Comparison of ENCODE assay signal across 8 mouse cellular contexts in the genomic region with DNA sequence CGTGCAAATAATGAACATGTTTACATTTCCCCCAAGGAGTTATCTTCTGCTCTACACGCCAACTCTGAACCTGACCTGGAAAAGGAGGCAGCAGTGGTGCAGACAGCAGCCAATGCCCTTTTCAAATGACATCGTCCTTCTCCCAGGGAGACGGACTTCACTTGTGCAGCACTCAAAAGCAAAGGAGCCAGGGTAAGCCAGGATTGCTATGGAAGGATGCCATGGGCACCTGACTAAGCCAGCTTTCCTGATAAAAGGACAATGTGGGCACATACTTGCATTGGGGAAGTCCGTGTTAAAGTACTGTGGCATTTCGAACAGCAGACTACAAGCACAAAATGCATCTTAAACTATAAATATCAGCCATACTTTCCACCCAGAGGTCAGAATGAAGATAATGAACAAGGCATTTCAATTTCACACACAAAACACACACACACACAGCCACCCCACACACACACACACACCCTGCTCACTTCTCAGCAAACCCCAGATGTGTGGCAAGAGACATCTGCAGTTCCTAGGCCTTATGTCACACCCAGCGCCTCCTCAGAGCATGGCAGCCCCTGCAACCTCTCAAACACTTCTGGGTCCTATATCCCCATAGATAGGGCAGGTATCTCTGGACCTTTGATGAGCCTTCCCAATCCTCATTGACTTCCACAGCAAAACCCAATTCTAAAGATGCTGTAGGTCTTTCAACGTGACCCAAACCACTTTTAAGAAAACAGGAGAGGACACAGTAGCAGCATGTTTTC. TPM values are rescaled to one million over a fixed set of nuclear protein-coding genes. Genes with fewer than 3 reads are reported as not detected.
DNase-seq lines count a peak whose midpoint lies in the region; ATAC-seq and TF ChIP-seq lines count a peak whose summit lies in the region.

No protein-coding gene starts in this region.

- no peak overlapping the region for H3K27ac ChIP-seq in left cerebral cortex, adult 2 months
- no peak overlapping the region for H3K27ac ChIP-seq in embryonic facial prominence, embryonic 10.5 days (replicated peaks)
- no peak overlapping the region for H3K27ac ChIP-seq in liver, postnatal 0 days (ENCODE audit: low read depth)

- H3K9me3 ChIP-seq in embryonic facial prominence, embryonic 10.5 days, result no peaks in the 10 kb centered on the region
- no peaks in the 10 kb centered on the region for H3K9me3 ChIP-seq in liver, postnatal 0 days (ENCODE audit: low read length)

- TF ChIP-seq EP300 in liver, postnatal 0 days (IDR thresholded peaks at IDR 0.05; ENCODE audit: low read depth), result no peak

- peak overlapping the region; percentile 98 for H3K4me2 ChIP-seq in liver, postnatal 0 days (ENCODE audit: low read depth, low read length)

- ATAC-seq in liver, postnatal 0 days, result no peak

- DNase-seq in left cerebral cortex, adult 2 months (ENCODE audit: extremely low spot score in 1 of 2, low spot score in 2 of 2), result no peak
- DNase-seq in left cerebral cortex, postnatal 36 days (ENCODE audit: low spot score in 2 of 2), result no peak
- no peak for DNase-seq in embryonic facial prominence, embryonic 10.5 days (ENCODE audit: low spot score)
- DNase-seq in heart, postnatal 14 days, result peak; percentile 48 to 70
- DNase-seq in liver, postnatal 0 days, result peak; percentile 17
- no peak for DNase-seq in spleen, postnatal 36 days (ENCODE audit: low spot score in 2 of 2)
- DNase-seq in right cerebral cortex, postnatal 4 days, result no peak
- DNase-seq in left cerebral cortex, adult 8-10 months (ENCODE audit: low spot score in 2 of 2), result no peak

- no peak for TF ChIP-seq CTCF in left cerebral cortex, adult 2 months (IDR thresholded peaks at IDR 0.05)
- no peak for TF ChIP-seq CTCF in liver, postnatal 0 days (IDR thresholded peaks at IDR 0.05; ENCODE audit: low read depth)

- intact Hi-C loops in left cerebral cortex, adult 2 months (cut with DNase I), result loop anchor here (2.0 to 5.0 kb wide), 2 partner anchors 42 to 57 kb away; no protein-coding TSS in a partner anchor
- intact Hi-C loops in left cerebral cortex, postnatal 36 days (cut with DNase I), result loop anchor here (10.0 kb wide), 1 partner anchor 281 kb away; a partner anchor contains a TSS
- intact Hi-C loops in heart, postnatal 14 days (cut with DNase I), result loop anchor here (5.0 kb wide), 2 partner anchors 57 to 198 kb away; a partner anchor contains a TSS

- H3K9ac ChIP-seq in liver, postnatal 0 days (replicated peaks), result no peak overlapping the region; the same call in 1 of the 2 replicates

- H3K27me3 ChIP-seq in embryonic facial prominence, embryonic 10.5 days (replicated peaks; ENCODE audit: low read depth, poor library complexity, severe bottlenecking), result no peaks in the 10 kb centered on the region
- no peaks in the 10 kb centered on the region for H3K27me3 ChIP-seq in liver, postnatal 0 days (ENCODE audit: insufficient read depth, low read length)

- peak overlapping the region; percentile 59 for H3K4me3 ChIP-seq in left cerebral cortex, adult 2 months
- H3K4me3 ChIP-seq in embryonic facial prominence, embryonic 10.5 days, result peak overlapping the region; percentile 85
- H3K4me3 ChIP-seq in liver, postnatal 0 days (ENCODE audit: low read depth, low read length), result peak overlapping the region; percentile 64

- 47% methylated on average over 8 of the region's 8 CpGs for WGBS in embryonic facial prominence, embryonic 10.5 days
- WGBS in liver, postnatal 0 days (ENCODE audit: insufficient replicate concordance), result 35% methylated on average over 8 of the region's 8 CpGs

- H3K36me3 ChIP-seq in embryonic facial prominence, embryonic 10.5 days (replicated peaks), result no peaks in the 10 kb centered on the region; the same call in 1 of the 2 replicates
- no peaks in the 10 kb centered on the region for H3K36me3 ChIP-seq in liver, postnatal 0 days (replicated peaks; ENCODE audit: insufficient read depth, low read length)

- H3K4me1 ChIP-seq in embryonic facial prominence, embryonic 10.5 days, result peaks cover 68% of the 10 kb centered on the region
- peaks cover 40% of the 10 kb centered on the region for H3K4me1 ChIP-seq in liver, postnatal 0 days (ENCODE audit: insufficient read depth)

RNA-seq across cellular contexts. Expression of a gene that starts 2.4 kb away (rescaled TPM):
- 10 to 100 TPM; 18.5 to 22.1 TPM for total RNA-seq in left cerebral cortex, adult 2 months (2021)
- 10 to 100 TPM; 15.8 to 24.3 TPM for total RNA-seq in left cerebral cortex, postnatal 36 days (2021)
- polyA plus RNA-seq in embryonic facial prominence, embryonic 10.5 days (2016; fragmentation: Nextera tagmentation; extraction: Ambion mirVana), result 3.2 and 3.7 TPM in 2 replicates
- total RNA-seq in heart, postnatal 14 days (2021), result 10 to 100 TPM; 15.8 to 19.0 TPM
- 1.7 TPM in 2 replicates for polyA plus RNA-seq in liver, postnatal 0 days (2015; fragmentation: Nextera tagmentation; extraction: Ambion mirVana)
- 10 to 100 TPM; 21.2 to 28.4 (median 24.7) TPM for total RNA-seq in left cerebral cortex, adult 8-10 months (2022)

RNA-seq across cellular contexts. Expression of a gene that starts 50.7 kb away (rescaled TPM):
- 100 to 1,000 TPM; 101 to 105 TPM for total RNA-seq in left cerebral cortex, adult 2 months (2021)
- 100 to 1,000 TPM; 107 to 114 TPM for total RNA-seq in left cerebral cortex, postnatal 36 days (2021)
- 8.6 and 9.9 TPM in 2 replicates for polyA plus RNA-seq in embryonic facial prominence, embryonic 10.5 days (2016; fragmentation: Nextera tagmentation; extraction: Ambion mirVana)
- total RNA-seq in heart, postnatal 14 days (2021), result 10 to 100 TPM; 57.3 to 61.8 TPM
- 1.6 and 1.7 TPM in 2 replicates for polyA plus RNA-seq in liver, postnatal 0 days (2015; fragmentation: Nextera tagmentation; extraction: Ambion mirVana)
- 100 to 1,000 TPM in 3 of 4 experiments, 10 to 100 TPM in 1; 99.1 to 113 (median 109) TPM for total RNA-seq in left cerebral cortex, adult 8-10 months (2022)

Comparison
In these comparisons a context has a peak if more than half of its experiments do, and no peak if none do; other contexts are left out.
1. DNase-seq: peak in heart, postnatal 14 days (2 of 2) and liver, postnatal 0 days (single experiment); none in left cerebral cortex, adult 2 months (0 of 2), left cerebral cortex, postnatal 36 days (0 of 2), embryonic facial prominence, embryonic 10.5 days (single experiment), spleen, postnatal 36 days (0 of 2), right cerebral cortex, postnatal 4 days (single experiment) and left cerebral cortex, adult 8-10 months (0 of 2).
2. Peak in every context shown above with its lines, with median percentiles within 50 percentile points of each other: H3K4me3 ChIP-seq.